Mouse (Mus musculus): ENCODE measurements at regions not wholly inside any gene's neighbourhood (a gene's known extent, or its start where the extent isn't known, plus 50 kb on each side); places are given as distances from the start of the nearest gene placed in this dataset.
A peak's percentile ranks its signal among the peaks of the same experiment; 100 is the strongest.

DNA sequence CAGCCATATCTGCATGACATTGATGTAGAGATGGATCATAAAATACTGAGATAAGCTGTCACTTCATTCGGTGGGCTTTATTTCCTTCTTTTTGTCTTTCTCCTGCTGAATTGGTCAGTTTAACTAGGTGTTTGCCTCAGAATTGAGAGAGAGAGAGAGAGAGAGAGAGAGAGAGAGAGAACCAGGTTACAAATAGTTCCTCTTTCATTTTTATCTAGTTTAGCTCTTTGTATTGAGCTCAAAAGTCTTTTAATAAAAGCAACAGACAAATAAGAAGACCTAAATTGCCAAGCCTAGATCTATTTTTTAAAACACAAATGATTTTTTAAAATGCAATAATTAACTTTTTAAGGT is 253.4 kb upstream of the Zeb2 start:
- TF ChIP-seq CTCF (IDR thresholded peaks at IDR 0.05 in 2 of 3, conservative IDR thresholded peaks at IDR 0.05 in 1 of 3; ENCODE audit: control insufficient read depth in 1 of 3, insufficient read depth in 1 of 3, low read depth in 2 of 3, low read length in 3 of 3, poor library complexity in 1 of 3, severe bottlenecking in 1 of 3) (no peak), KAT2A (conservative IDR thresholded peaks at IDR 0.05; ENCODE audit: low read depth, low read length) (no peak), USF2 (IDR thresholded peaks at IDR 0.05; ENCODE audit: borderline replicate concordance in 1 of 2, insufficient read depth in 1 of 2, low read depth in 1 of 2, low read length in 2 of 2) (no peak), TCF12 (IDR thresholded peaks at IDR 0.05; ENCODE audit: low read depth, low read length) (no peak), POLR2AphosphoS2 (IDR thresholded peaks at IDR 0.05; ENCODE audit: low read length) (no peak), EP300 (IDR thresholded peaks at IDR 0.05; ENCODE audit: low read depth in 1 of 2, low read length in 2 of 2) (0 out of 4 replicates have a peak, but pooled peaks of 1 of the 2 experiments have one; percentile 18), POLR2A (IDR thresholded peaks at IDR 0.05; ENCODE audit: control insufficient read depth in 1 of 2, insufficient read depth in 1 of 2, low read depth in 1 of 2, low read length in 2 of 2, poor library complexity in 1 of 2) (no peak), MAFK (IDR thresholded peaks at IDR 0.05; ENCODE audit: borderline replicate concordance, low read depth, low read length) (no peak), SMC3 (IDR thresholded peaks at IDR 0.05; ENCODE audit: low read depth, low read length) (no peak), ZNF384 (IDR thresholded peaks at IDR 0.05; ENCODE audit: low read depth, low read length) (no peak), MAX (IDR thresholded peaks at IDR 0.05; ENCODE audit: low read length) (no peak), NRF1 (IDR thresholded peaks at IDR 0.05; ENCODE audit: insufficient read depth, low read depth, low read length, poor library complexity, severe bottlenecking) (no peak), UBTF (IDR thresholded peaks at IDR 0.05; ENCODE audit: borderline replicate concordance, insufficient read depth, low read depth, low read length) (no peak), ZMIZ1 (IDR thresholded peaks at IDR 0.05; ENCODE audit: low read depth, low read length) (no peak)
